ENCODE assay signal across 7 mouse cellular contexts in the genomic region with DNA sequence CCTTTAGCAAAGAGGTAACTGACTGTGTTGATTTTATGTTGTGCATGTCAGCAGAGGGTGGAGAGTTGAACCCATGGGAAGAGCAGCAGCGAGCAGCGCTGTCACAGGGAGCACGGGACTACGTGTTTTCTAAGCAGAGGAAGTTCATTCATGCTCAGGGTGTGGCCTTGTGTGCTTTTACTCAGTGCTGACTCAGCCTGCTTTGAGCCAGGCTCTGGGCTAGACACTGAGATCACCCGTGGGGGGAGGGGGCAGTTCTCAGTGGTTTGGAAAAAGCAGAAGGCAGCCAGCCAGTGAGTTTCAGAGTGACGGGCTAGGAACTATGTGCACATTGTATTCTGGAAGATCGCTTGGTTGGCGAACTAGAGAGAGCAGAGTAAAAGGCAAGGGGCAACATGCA.
DNase-seq lines count a peak whose midpoint lies in the region; ATAC-seq and TF ChIP-seq lines count a peak whose summit lies in the region.

No protein-coding gene starts in this region.

- no peak overlapping the region for H3K4me3 ChIP-seq in CH12.LX (replicated peaks in 1 of 3; ENCODE audit: low read depth in 2 of 3, low read length in 2 of 3, poor library complexity in 1 of 3)
- no peak overlapping the region for H3K4me3 ChIP-seq in kidney, adult 2 months (ENCODE audit: insufficient read depth, low read depth, low read length)
- no peak overlapping the region for H3K4me3 ChIP-seq in limb, embryonic 15.5 days

- no peaks in the 10 kb centered on the region for H3K36me3 ChIP-seq in CH12.LX (replicated peaks in 1 of 2; ENCODE audit: control insufficient read depth in 1 of 2, insufficient read depth in 1 of 2, low read length in 1 of 2)
- H3K36me3 ChIP-seq in kidney, adult 2 months (ENCODE audit: control insufficient read depth, insufficient read depth, low read length): no peaks in the 10 kb centered on the region
- no peaks in the 10 kb centered on the region for H3K36me3 ChIP-seq in limb, embryonic 15.5 days

- no peaks in the 10 kb centered on the region for H3K79me2 ChIP-seq in CH12.LX (replicated peaks; ENCODE audit: control insufficient read depth, extremely low read depth, insufficient read depth, poor library complexity, severe bottlenecking)

- 39% methylated on average over 8 of the region's 8 CpGs for WGBS in kidney, adult 2 months
- 51% methylated on average over 8 of the region's 8 CpGs for WGBS in limb, embryonic 15.5 days

- DNase-seq in CH12.LX (ENCODE audit: extremely low read depth): peak; percentile 95
- peak; percentile 43 to 50 for DNase-seq in frontal cortex, postnatal 25 days (ENCODE audit: low spot score in 2 of 2)
- peak; percentile 87 for DNase-seq in kidney, adult 2 months
- DNase-seq in thymus, postnatal 4 days: peak; percentile 50

- H3K9ac ChIP-seq in CH12.LX (ENCODE audit: insufficient read depth, low read depth): no peak overlapping the region
- no peak overlapping the region for H3K9ac ChIP-seq in limb, embryonic 15.5 days

- no peak for TF ChIP-seq POLR2A in CH12.LX (IDR thresholded peaks at IDR 0.05; ENCODE audit: low read depth, low read length)
- TF ChIP-seq POLR2A in kidney, adult 2 months (IDR thresholded peaks at IDR 0.05; ENCODE audit: low read depth, low read length): no peak

- no peak overlapping the region; the same call in 1 of the 2 replicates for H3K4me2 ChIP-seq in CH12.LX (ENCODE audit: insufficient read depth, low read depth, poor library complexity, severe bottlenecking)
- no peak overlapping the region for H3K4me2 ChIP-seq in limb, embryonic 15.5 days

- H3K27me3 ChIP-seq in CH12.LX (replicated peaks): no peaks in the 10 kb centered on the region
- no peaks in the 10 kb centered on the region for H3K27me3 ChIP-seq in kidney, adult 2 months (replicated peaks; ENCODE audit: control insufficient read depth, insufficient read depth, low read length)
- H3K27me3 ChIP-seq in limb, embryonic 15.5 days: no peaks in the 10 kb centered on the region

- H3K27ac ChIP-seq in CH12.LX (ENCODE audit: insufficient read depth, low read depth): no peak overlapping the region
- H3K27ac ChIP-seq in kidney, adult 2 months (ENCODE audit: insufficient read depth, low read depth, low read length): no peak overlapping the region
- H3K27ac ChIP-seq in limb, embryonic 15.5 days: 0 out of 2 replicates have a peak overlapping the region, but pooled peaks have one; percentile 47

- dilution Hi-C loops in CH12.LX (cut with MboI; ENCODE audit: extremely low pct_ligation_motif_present, extremely low pct_unique_long_range_greater_than_20kb, low sequenced_read_pairs): no loop called here

- in situ Hi-C loops in CH12.LX (cut with MboI; ENCODE audit: low pct_ligation_motif_present, low pct_unique_long_range_greater_than_20kb, low sequenced_read_pairs): no loop called here

- ATAC-seq in activated CD4-positive, CD25-positive, alpha-beta regulatory T cell, adult 4 months: peak; percentile 57
- ATAC-seq in limb, embryonic 15.5 days (ENCODE audit: insufficient number of reproducible peaks, low FRiP score, low TSS enrichment, low read depth): peak; percentile 55
- ATAC-seq in neutrophil, adult 5-6 weeks (ENCODE audit: extremely low read depth, insufficient number of reproducible peaks, low FRiP score, poor library complexity, severe bottlenecking): peak; percentile 98

- no peak; the same call in 1 of the 2 replicates for TF ChIP-seq EP300 in CH12.LX (IDR thresholded peaks at IDR 0.05; ENCODE audit: low read length)

- TF ChIP-seq RAD21 in CH12.LX (IDR thresholded peaks at IDR 0.05; ENCODE audit: low read depth, low read length): no peak; the same call in none of the 2 replicates

- no peaks in the 10 kb centered on the region for H3K9me3 ChIP-seq in CH12.LX (replicated peaks; ENCODE audit: low read length)
- H3K9me3 ChIP-seq in limb, embryonic 15.5 days: no peaks in the 10 kb centered on the region

- no peak for TF ChIP-seq CTCF in CH12.LX (conservative IDR thresholded peaks at IDR 0.05 in 1 of 2, IDR thresholded peaks at IDR 0.05 in 1 of 2; ENCODE audit: low read depth in 2 of 2, low read length in 2 of 2)
- TF ChIP-seq CTCF in kidney, adult 2 months (conservative IDR thresholded peaks at IDR 0.05; ENCODE audit: insufficient read depth, insufficient read length, low read depth, low read length): no peak

- H3K4me1 ChIP-seq in CH12.LX (ENCODE audit: control insufficient read depth in 1 of 2, insufficient read depth in 2 of 2): peaks cover 4 to 16% of the 10 kb centered on the region in 2 experiments; a peak in 3 of 4 replicates
- H3K4me1 ChIP-seq in kidney, adult 2 months (ENCODE audit: control insufficient read depth, insufficient read depth, low read length): peaks cover 5% of the 10 kb centered on the region
- H3K4me1 ChIP-seq in limb, embryonic 15.5 days: peaks cover 44% of the 10 kb centered on the region

TF ChIP-seq in CH12.LX, 34 proteins besides CTCF, POLR2A, EP300 and RAD21:
- TF ChIP-seq IRF4 (IDR thresholded peaks at IDR 0.05; ENCODE audit: low read depth, low read length) (peak; percentile 15; the same call in 1 of the 2 replicates), MAFK (IDR thresholded peaks at IDR 0.05; ENCODE audit: insufficient replicate concordance, low read length) (peak; percentile 94), ETS1 (conservative IDR thresholded peaks at IDR 0.05; ENCODE audit: low read depth, low read length) (peak; percentile 65), MEF2A (IDR thresholded peaks at IDR 0.05; ENCODE audit: borderline replicate concordance, low read depth, low read length) (no peak), BHLHE40 (IDR thresholded peaks at IDR 0.05; ENCODE audit: low read depth, low read length) (peak; percentile 79), SMC3 (IDR thresholded peaks at IDR 0.05; ENCODE audit: low read depth, low read length) (no peak)
